Mouse (Mus musculus): ENCODE data around the gene Garem2. TPM values are rescaled to one million over a fixed set of nuclear protein-coding genes. Genes with fewer than 3 reads are reported as not detected.

Gene Garem2
- total and polyA plus RNA-seq, 3 experiments: 0.21 TPM; not detected in 2

GRCm38 (mm10) chr5:30109899-30110298, 4.9 kb downstream of the Garem2 start:
- peaks cover 2 to 7% of the 10 kb centered on the region in 2 experiments; a peak in 1 of 4 replicates for H3K4me1 ChIP-seq (ENCODE audit: control insufficient read depth in 1 of 2, insufficient read depth in 2 of 2)
- H3K4me3 ChIP-seq (replicated peaks in 1 of 3; ENCODE audit: low read depth in 2 of 3, low read length in 2 of 3, poor library complexity in 1 of 3): no peak overlapping the region
- in situ Hi-C loops (cut with MboI; ENCODE audit: low pct_ligation_motif_present, low pct_unique_long_range_greater_than_20kb, low sequenced_read_pairs) (no loop called here), dilution Hi-C loops (cut with MboI; ENCODE audit: extremely low pct_ligation_motif_present, extremely low pct_unique_long_range_greater_than_20kb, low sequenced_read_pairs) (no loop called here)
- H3K79me2 ChIP-seq (replicated peaks; ENCODE audit: control insufficient read depth, extremely low read depth, insufficient read depth, poor library complexity, severe bottlenecking): no peaks in the 10 kb centered on the region
- H3K9me3 ChIP-seq (replicated peaks; ENCODE audit: low read length): peaks cover 10% of the 10 kb centered on the region
- no peak overlapping the region for H3K27ac ChIP-seq (ENCODE audit: insufficient read depth, low read depth)
- H3K9ac ChIP-seq (ENCODE audit: insufficient read depth, low read depth): no peak overlapping the region
- peaks cover 0 to 4% of the 10 kb centered on the region in 2 experiments for H3K36me3 ChIP-seq (replicated peaks in 1 of 2; ENCODE audit: control insufficient read depth in 1 of 2, insufficient read depth in 1 of 2, low read length in 1 of 2)
- H3K4me2 ChIP-seq (ENCODE audit: insufficient read depth, low read depth, poor library complexity, severe bottlenecking): no peak overlapping the region
- H3K27me3 ChIP-seq (replicated peaks): peaks cover 4% of the 10 kb centered on the region
- TF ChIP-seq MXI1 (IDR thresholded peaks at IDR 0.05; ENCODE audit: low read depth, low read length): no peak
- no peak for TF ChIP-seq TBP (conservative IDR thresholded peaks at IDR 0.05; ENCODE audit: low read depth, low read length)
- TF ChIP-seq NELFE (IDR thresholded peaks at IDR 0.05; ENCODE audit: low read depth, low read length): no peak
- no peak for TF ChIP-seq TCF12 (IDR thresholded peaks at IDR 0.05; ENCODE audit: low read depth, low read length)
- TF ChIP-seq GABPA (IDR thresholded peaks at IDR 0.05; ENCODE audit: insufficient replicate concordance, low read depth, low read length): no peak
- TF ChIP-seq SIN3A (IDR thresholded peaks at IDR 0.05; ENCODE audit: low read length): no peak
- no peak for TF ChIP-seq E2F4 (IDR thresholded peaks at IDR 0.05; ENCODE audit: insufficient replicate concordance, low read depth, low read length)
- no peak for TF ChIP-seq JUN (IDR thresholded peaks at IDR 0.05; ENCODE audit: insufficient read depth, low read depth, low read length)
- no peak for TF ChIP-seq IRF4 (IDR thresholded peaks at IDR 0.05; ENCODE audit: low read depth, low read length)
- no peak for TF ChIP-seq POLR2AphosphoS2 (IDR thresholded peaks at IDR 0.05; ENCODE audit: low read depth, low read length)
- TF ChIP-seq EP300 (IDR thresholded peaks at IDR 0.05; ENCODE audit: low read length): no peak
- TF ChIP-seq MAFK (IDR thresholded peaks at IDR 0.05; ENCODE audit: insufficient replicate concordance, low read length): no peak
- TF ChIP-seq MAZ (IDR thresholded peaks at IDR 0.05; ENCODE audit: low read depth, low read length): no peak
- DNase-seq (ENCODE audit: extremely low read depth): no peak

- H3K27ac ChIP-seq (ENCODE audit: insufficient read depth, low read depth): no peak overlapping the region
- in situ Hi-C loops (cut with MboI; ENCODE audit: low pct_ligation_motif_present, low pct_unique_long_range_greater_than_20kb, low sequenced_read_pairs): no loop called here
- peaks cover 2 to 7% of the 10 kb centered on the region in 2 experiments; a peak in 1 of 4 replicates for H3K4me1 ChIP-seq (ENCODE audit: control insufficient read depth in 1 of 2, insufficient read depth in 2 of 2)
- H3K79me2 ChIP-seq (replicated peaks; ENCODE audit: control insufficient read depth, extremely low read depth, insufficient read depth, poor library complexity, severe bottlenecking): no peaks in the 10 kb centered on the region
- peaks cover 12% of the 10 kb centered on the region for H3K9me3 ChIP-seq (replicated peaks; ENCODE audit: low read length)
- no peak overlapping the region for H3K4me2 ChIP-seq (ENCODE audit: insufficient read depth, low read depth, poor library complexity, severe bottlenecking)
- H3K4me3 ChIP-seq (replicated peaks in 1 of 3; ENCODE audit: low read depth in 2 of 3, low read length in 2 of 3, poor library complexity in 1 of 3): no peak overlapping the region
- dilution Hi-C loops (cut with MboI; ENCODE audit: extremely low pct_ligation_motif_present, extremely low pct_unique_long_range_greater_than_20kb, low sequenced_read_pairs): no loop called here
- no peak for DNase-seq (ENCODE audit: extremely low read depth)
- H3K36me3 ChIP-seq (replicated peaks in 1 of 2; ENCODE audit: control insufficient read depth in 1 of 2, insufficient read depth in 1 of 2, low read length in 1 of 2): peaks cover 0 to 4% of the 10 kb centered on the region in 2 experiments
- TF ChIP-seq TCF12 (IDR thresholded peaks at IDR 0.05; ENCODE audit: low read depth, low read length) (no peak), CTCF (conservative IDR thresholded peaks at IDR 0.05 in 1 of 2, IDR thresholded peaks at IDR 0.05 in 1 of 2; ENCODE audit: low read depth in 2 of 2, low read length in 2 of 2) (no peak), POLR2AphosphoS2 (IDR thresholded peaks at IDR 0.05; ENCODE audit: low read depth, low read length) (no peak), ZC3H11A (IDR thresholded peaks at IDR 0.05; ENCODE audit: low read depth, low read length) (no peak), ZMIZ1 (IDR thresholded peaks at IDR 0.05; ENCODE audit: low read depth, low read length) (no peak), UBTF (IDR thresholded peaks at IDR 0.05; ENCODE audit: low read depth, low read length) (no peak), MEF2A (IDR thresholded peaks at IDR 0.05; ENCODE audit: borderline replicate concordance, low read depth, low read length) (no peak)
- peaks cover 2% of the 10 kb centered on the region for H3K27me3 ChIP-seq (replicated peaks)
- H3K9ac ChIP-seq (ENCODE audit: insufficient read depth, low read depth): no peak overlapping the region
Measured at GRCm38 (mm10) chr5:30110371-30111060, 5.6 kb downstream of the Garem2 start.
